Mouse (Mus musculus): Measurements from ENCODE around the gene Gm15448.
"Not testable (repeated sequence)": the region's sequence is repeated elsewhere in the genome, so short reads cannot be mapped to it uniquely, and the experiment has no call there.

- not testable (repeated sequence) for TF ChIP-seq GATA1 (IDR thresholded peaks at IDR 0.05; ENCODE audit: borderline replicate concordance, low read length); FLI1 (IDR thresholded peaks at IDR 0.05; ENCODE audit: low read length)
Observed at GRCm38 (mm10) chr7:3799940-3800339, 25.5 kb downstream of the Gm15448 start.

Data from megakaryocyte, embryonic 14.5 days (primary cell).